Mouse (Mus musculus): ENCODE data around the gene Crtc3. TPM values are rescaled to one million over a fixed set of nuclear protein-coding genes. Genes with fewer than 3 reads are reported as not detected.

Gene Crtc3
- polyA plus RNA-seq, 1 experiment from 2014 or later: 14.2 TPM

DNA sequence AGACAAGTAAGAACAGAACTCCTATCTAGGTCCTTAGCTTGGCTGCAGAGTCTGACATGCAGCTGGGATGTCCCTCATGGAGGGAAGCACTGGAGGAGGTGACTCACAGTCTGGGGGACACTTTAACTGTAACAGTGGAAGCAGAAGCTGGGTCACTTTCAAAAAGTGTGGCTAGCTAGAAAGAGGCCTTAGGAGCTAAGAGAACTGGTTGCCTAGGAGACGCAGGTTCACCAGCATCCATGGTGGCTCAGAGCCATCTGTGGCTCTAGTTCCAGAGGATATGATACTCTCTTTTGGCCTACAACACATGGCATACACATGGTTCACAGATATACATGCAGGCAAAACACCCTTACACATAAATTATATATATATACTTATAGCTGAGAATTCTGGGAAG lies 86.1 kb downstream of the Crtc3 start:
- Histone ChIP-seq H3K4me1 (ENCODE audit: control insufficient read depth, insufficient read depth, low read length) (peaks cover 10% of the 10 kb centered on the region), H3K27me3 (ENCODE audit: control insufficient read depth, insufficient read depth, low read length) (no peaks in the 10 kb centered on the region; the same call in 1 of the 2 replicates), H3K27ac (ENCODE audit: low read depth, low read length) (no peak overlapping the region), H3K9ac (ENCODE audit: low read depth, low read length) (no peak overlapping the region), H3K9me3 (replicated peaks; ENCODE audit: control insufficient read depth, low read length) (0 out of 2 replicates have a peak, but pooled peaks cover 3% of the 10 kb centered on the region), H3K36me3 (ENCODE audit: control insufficient read depth, insufficient read depth, low read length) (peaks cover 12% of the 10 kb centered on the region), H3K4me3 (ENCODE audit: low read depth, low read length) (no peak overlapping the region), H3K4me2 (no peak overlapping the region)
- 88% methylated on average over 1 of the region's 1 CpGs for WGBS (ENCODE audit: insufficient replicate concordance)
- 0 out of 2 replicates have a peak, but pooled peaks have one; percentile 14 for ATAC-seq (replicated peaks; ENCODE audit: insufficient number of reproducible peaks, low FRiP score, low TSS enrichment)

DNA sequence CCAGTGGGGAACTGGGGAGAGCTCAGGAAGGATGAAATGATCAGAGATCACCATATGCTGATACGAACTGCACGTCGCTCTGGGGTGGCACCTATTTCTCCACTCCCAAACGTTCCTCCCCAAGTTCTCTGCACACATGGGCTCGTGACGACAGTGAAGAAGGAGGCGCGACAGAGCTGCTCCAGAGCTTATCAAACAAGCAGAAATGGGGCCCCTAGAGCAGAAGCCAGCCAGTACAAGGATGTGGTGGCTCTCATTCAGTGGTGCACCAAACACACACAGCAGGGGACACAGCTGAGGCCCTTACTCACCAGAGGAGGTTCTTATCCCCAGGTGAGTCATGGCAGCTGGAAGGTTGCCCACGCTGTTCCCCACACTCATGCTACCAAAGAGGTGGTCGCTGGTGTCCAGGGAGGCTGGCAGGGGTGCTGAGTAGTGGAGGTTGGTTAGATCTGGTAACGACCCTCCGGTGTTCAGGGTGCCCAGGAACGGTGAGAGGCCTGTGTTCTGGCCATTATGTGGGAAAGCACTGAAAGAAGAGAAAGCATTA lies 90.2 kb downstream of the Crtc3 start:
- Histone ChIP-seq H3K4me2 (no peak overlapping the region), H3K36me3 (ENCODE audit: control insufficient read depth, insufficient read depth, low read length) (peaks cover 18% of the 10 kb centered on the region), H3K4me3 (ENCODE audit: low read depth, low read length) (no peak overlapping the region), H3K9me3 (replicated peaks; ENCODE audit: control insufficient read depth, low read length) (no peaks in the 10 kb centered on the region), H3K4me1 (ENCODE audit: control insufficient read depth, insufficient read depth, low read length) (peaks cover 10% of the 10 kb centered on the region), H3K9ac (ENCODE audit: low read depth, low read length) (no peak overlapping the region), H3K27ac (ENCODE audit: low read depth, low read length) (no peak overlapping the region), H3K27me3 (ENCODE audit: control insufficient read depth, insufficient read depth, low read length) (no peaks in the 10 kb centered on the region; the same call in 1 of the 2 replicates)
- WGBS (ENCODE audit: insufficient replicate concordance): 72% methylated on average over 13 of the region's 13 CpGs
- no peak for ATAC-seq (replicated peaks; ENCODE audit: insufficient number of reproducible peaks, low FRiP score, low TSS enrichment)

DNA sequence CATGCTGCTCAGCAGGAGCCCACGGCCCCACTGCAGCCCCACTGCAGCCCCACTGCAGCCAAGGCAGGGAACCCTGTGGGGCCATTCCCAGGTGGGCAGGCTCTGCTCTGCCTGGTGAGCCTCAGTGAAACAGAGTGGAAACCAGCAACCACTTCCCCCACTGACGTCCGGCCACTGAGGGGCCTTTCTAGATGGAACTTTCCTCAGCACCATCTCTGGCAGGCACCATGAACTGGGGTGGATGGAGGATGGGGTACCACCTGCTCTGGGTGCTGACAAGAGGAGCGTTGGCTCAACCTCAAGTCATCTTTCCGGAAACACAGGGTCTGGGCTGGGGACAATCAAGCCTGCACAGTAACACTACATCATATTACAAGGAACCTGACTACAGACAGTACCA lies 90.8 kb downstream of the Crtc3 start:
- Histone ChIP-seq H3K27ac (ENCODE audit: low read depth, low read length) (no peak overlapping the region), H3K27me3 (ENCODE audit: control insufficient read depth, insufficient read depth, low read length) (no peaks in the 10 kb centered on the region), H3K4me2 (no peak overlapping the region), H3K9me3 (replicated peaks; ENCODE audit: control insufficient read depth, low read length) (no peaks in the 10 kb centered on the region), H3K4me3 (ENCODE audit: low read depth, low read length) (no peak overlapping the region), H3K36me3 (ENCODE audit: control insufficient read depth, insufficient read depth, low read length) (peaks cover 19% of the 10 kb centered on the region), H3K4me1 (ENCODE audit: control insufficient read depth, insufficient read depth, low read length) (peaks cover 7% of the 10 kb centered on the region), H3K9ac (ENCODE audit: low read depth, low read length) (no peak overlapping the region)
- no peak for ATAC-seq (replicated peaks; ENCODE audit: insufficient number of reproducible peaks, low FRiP score, low TSS enrichment)
- WGBS (ENCODE audit: insufficient replicate concordance): 81% methylated on average over 5 of the region's 5 CpGs

DNA sequence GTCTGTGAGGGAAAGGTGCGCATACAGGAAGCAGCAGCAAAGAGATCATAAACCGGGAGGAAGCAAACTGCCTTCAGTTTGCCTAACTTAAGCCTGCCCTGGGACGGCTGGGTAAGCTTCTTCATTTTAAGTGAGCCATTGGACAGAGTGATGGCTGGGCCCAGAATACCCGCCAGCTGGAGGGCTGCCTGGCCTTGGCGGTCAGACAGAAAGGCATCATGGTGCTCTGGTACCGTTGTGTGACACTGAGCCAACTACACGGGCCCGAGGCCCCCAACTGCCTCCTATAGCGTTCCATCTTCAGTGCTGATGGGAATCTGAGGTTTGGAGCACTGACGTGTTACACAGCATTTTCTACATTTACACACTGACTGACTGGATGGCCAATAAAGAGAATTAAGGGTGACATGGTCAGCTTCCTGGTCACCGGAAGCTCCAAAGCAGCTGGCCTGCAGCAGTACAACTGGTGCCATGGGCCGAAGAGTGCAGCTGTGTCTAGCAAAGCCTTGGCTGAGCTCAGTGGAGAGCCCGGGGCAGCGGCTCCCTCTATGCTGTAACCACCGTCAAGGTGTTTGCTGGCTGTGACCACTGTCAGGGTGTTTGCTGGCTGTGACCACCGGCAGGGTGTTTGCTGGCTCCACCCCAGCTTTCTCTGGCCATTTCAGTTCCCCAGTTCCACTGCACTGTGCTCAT lies 99.5 kb downstream of the Crtc3 start:
- WGBS (ENCODE audit: insufficient replicate concordance): 88% methylated on average over 16 of the region's 16 CpGs
- Histone ChIP-seq H3K4me1 (ENCODE audit: control insufficient read depth, insufficient read depth, low read length) (peaks cover 12% of the 10 kb centered on the region), H3K9me3 (replicated peaks; ENCODE audit: control insufficient read depth, low read length) (no peaks in the 10 kb centered on the region), H3K36me3 (ENCODE audit: control insufficient read depth, insufficient read depth, low read length) (peaks cover 24% of the 10 kb centered on the region), H3K9ac (ENCODE audit: low read depth, low read length) (no peak overlapping the region), H3K27ac (ENCODE audit: low read depth, low read length) (no peak overlapping the region), H3K4me3 (ENCODE audit: low read depth, low read length) (no peak overlapping the region), H3K27me3 (ENCODE audit: control insufficient read depth, insufficient read depth, low read length) (no peaks in the 10 kb centered on the region), H3K4me2 (no peak overlapping the region)
- no peak for ATAC-seq (replicated peaks; ENCODE audit: insufficient number of reproducible peaks, low FRiP score, low TSS enrichment)

DNA sequence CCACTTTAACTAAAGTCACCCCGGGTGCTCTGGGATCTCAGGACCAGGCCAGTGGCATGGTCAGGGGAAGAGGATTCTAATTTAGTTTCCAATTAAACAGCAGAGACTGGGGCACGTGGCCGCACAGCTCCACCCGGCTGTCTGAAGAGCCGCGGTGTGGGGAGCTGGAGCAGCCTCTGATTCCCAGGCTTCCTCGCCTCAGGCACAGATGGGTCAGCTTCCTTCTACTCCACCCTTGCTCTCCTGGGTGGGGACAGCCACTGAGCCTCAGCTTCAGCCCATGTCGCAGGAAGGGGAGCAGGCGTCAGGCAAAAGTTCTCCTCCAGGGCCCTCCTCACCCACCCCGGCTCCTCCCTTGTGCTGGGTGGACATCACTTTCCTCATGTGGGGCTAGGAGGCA lies 101.0 kb downstream of the Crtc3 start:
- ATAC-seq (replicated peaks; ENCODE audit: insufficient number of reproducible peaks, low FRiP score, low TSS enrichment): 0 out of 2 replicates have a peak, but pooled peaks have one; percentile 11
- Histone ChIP-seq H3K4me1 (ENCODE audit: control insufficient read depth, insufficient read depth, low read length) (peaks cover 14% of the 10 kb centered on the region), H3K27ac (ENCODE audit: low read depth, low read length) (peak overlapping the region; percentile 15; the same call in 1 of the 2 replicates), H3K27me3 (ENCODE audit: control insufficient read depth, insufficient read depth, low read length) (no peaks in the 10 kb centered on the region), H3K9ac (ENCODE audit: low read depth, low read length) (peak overlapping the region; percentile 46), H3K9me3 (replicated peaks; ENCODE audit: control insufficient read depth, low read length) (no peaks in the 10 kb centered on the region), H3K4me3 (ENCODE audit: low read depth, low read length) (peak overlapping the region; percentile 26), H3K4me2 (peak overlapping the region; percentile 60), H3K36me3 (ENCODE audit: control insufficient read depth, insufficient read depth, low read length) (peaks cover 21% of the 10 kb centered on the region)
- 24% methylated on average over 10 of the region's 10 CpGs for WGBS (ENCODE audit: insufficient replicate concordance)

DNA sequence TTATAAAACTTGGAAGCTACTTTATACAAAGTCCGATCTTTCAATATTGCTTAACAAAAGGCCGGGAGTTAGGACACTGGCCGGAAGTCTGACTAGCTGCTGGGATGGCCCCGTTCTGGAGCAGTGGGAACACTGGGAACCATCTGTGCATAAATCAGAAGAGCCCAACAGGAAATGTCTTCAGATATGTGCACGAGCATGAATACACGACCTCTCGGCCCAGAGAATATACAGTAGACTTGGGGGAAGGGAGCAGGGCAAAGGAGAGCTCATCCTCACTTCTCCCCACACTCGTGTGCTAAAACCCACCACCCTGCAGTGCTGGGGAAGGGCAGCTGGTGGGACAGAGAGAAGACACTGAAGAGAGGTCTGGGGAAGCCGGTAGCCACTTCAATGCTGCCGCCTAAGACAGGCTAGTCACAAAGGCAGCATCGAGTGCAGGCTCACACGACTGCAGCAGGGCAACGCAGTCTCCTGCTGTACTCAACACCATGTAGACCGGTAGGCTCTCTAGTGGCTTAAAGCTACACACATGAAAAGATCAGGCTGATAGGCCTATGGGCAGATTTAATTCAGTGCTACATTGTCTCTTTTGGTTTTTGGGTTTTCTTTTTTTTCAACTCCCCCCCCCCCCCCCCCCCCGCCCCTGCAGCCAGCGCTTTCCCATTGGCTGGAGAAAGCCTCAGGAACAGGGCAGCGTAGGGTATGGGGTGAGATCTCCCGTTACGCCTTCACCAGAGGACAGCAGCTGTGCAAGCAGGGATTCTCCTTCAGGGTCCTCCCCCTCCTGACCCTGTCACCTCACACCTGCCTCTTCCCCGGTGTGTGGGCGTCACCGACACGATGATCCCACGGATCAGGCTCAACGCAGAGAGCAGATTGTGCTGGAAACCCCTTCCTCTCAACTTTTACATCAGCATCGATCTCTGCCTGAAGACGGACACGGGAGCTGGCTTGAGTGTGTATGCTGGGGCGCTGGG lies 101.7 kb downstream of the Crtc3 start:
- 25% methylated on average over 28 of the region's 29 CpGs for WGBS (ENCODE audit: insufficient replicate concordance)
- peak overlapping the region; percentile 26 for H3K4me3 ChIP-seq (ENCODE audit: low read depth, low read length)
- peak overlapping the region; percentile 60 for H3K4me2 ChIP-seq
- H3K4me1 ChIP-seq (ENCODE audit: control insufficient read depth, insufficient read depth, low read length): peaks cover 14% of the 10 kb centered on the region
- H3K9ac ChIP-seq (ENCODE audit: low read depth, low read length): peak overlapping the region; percentile 46
- peak overlapping the region; percentile 15; the same call in 1 of the 2 replicates for H3K27ac ChIP-seq (ENCODE audit: low read depth, low read length)
- H3K9me3 ChIP-seq (replicated peaks; ENCODE audit: control insufficient read depth, low read length): no peaks in the 10 kb centered on the region
- peaks cover 17% of the 10 kb centered on the region for H3K36me3 ChIP-seq (ENCODE audit: control insufficient read depth, insufficient read depth, low read length)
- no peaks in the 10 kb centered on the region for H3K27me3 ChIP-seq (ENCODE audit: control insufficient read depth, insufficient read depth, low read length)
- ATAC-seq (replicated peaks; ENCODE audit: insufficient number of reproducible peaks, low FRiP score, low TSS enrichment): no peak

DNA sequence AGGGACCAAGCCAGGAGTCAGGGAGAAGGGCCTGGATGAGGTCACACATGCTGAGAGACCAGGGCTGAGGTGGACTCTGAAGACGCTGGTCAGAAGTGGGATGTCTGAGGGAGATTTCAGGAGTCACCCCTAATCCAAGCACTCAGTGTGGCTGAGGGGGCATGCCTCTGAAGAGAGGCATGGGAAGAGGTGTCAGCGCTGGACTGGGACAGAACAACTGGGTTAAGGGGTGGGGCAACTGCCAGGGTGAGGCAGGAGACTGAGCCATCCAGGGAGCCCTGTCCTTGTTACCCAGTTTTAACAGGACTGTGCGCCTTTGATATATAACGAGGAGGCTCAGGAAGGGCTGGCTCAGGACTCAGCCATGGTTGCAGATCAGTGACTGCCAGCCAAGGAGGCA lies 102.5 kb downstream of the Crtc3 start:
- WGBS (ENCODE audit: insufficient replicate concordance): 60% methylated on average over 4 of the region's 4 CpGs
- H3K4me2 ChIP-seq: no peak overlapping the region
- no peak for ATAC-seq (replicated peaks; ENCODE audit: insufficient number of reproducible peaks, low FRiP score, low TSS enrichment)
- H3K9ac ChIP-seq (ENCODE audit: low read depth, low read length): no peak overlapping the region
- no peaks in the 10 kb centered on the region for H3K27me3 ChIP-seq (ENCODE audit: control insufficient read depth, insufficient read depth, low read length)
- H3K36me3 ChIP-seq (ENCODE audit: control insufficient read depth, insufficient read depth, low read length): peaks cover 11% of the 10 kb centered on the region
- H3K4me3 ChIP-seq (ENCODE audit: low read depth, low read length): no peak overlapping the region
- H3K27ac ChIP-seq (ENCODE audit: low read depth, low read length): no peak overlapping the region
- no peaks in the 10 kb centered on the region for H3K9me3 ChIP-seq (replicated peaks; ENCODE audit: control insufficient read depth, low read length)
- H3K4me1 ChIP-seq (ENCODE audit: control insufficient read depth, insufficient read depth, low read length): peaks cover 14% of the 10 kb centered on the region

DNA sequence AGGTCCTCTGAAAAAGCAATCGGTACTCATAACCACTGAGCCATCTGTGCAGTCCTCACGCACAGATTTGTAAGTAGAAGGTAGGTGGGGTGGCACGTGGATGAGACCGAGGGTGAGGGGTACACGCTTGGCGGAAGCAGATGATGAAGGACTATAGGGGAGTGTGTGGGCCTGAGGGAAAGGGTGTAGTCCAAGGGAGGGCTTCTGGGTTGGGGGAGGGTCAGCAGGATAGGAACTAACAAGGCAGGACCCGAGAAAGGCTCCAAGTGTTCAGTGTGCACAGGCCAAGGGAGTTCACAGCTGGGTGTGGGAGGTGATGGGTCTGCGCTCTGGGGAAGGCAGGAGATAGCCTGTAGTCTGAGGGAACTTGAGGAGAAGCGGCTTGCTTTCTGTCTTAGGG lies 103.3 kb downstream of the Crtc3 start:
- ATAC-seq (replicated peaks; ENCODE audit: insufficient number of reproducible peaks, low FRiP score, low TSS enrichment): no peak
- Histone ChIP-seq H3K4me1 (ENCODE audit: control insufficient read depth, insufficient read depth, low read length) (peaks cover 14% of the 10 kb centered on the region), H3K9ac (ENCODE audit: low read depth, low read length) (no peak overlapping the region), H3K4me2 (no peak overlapping the region), H3K4me3 (ENCODE audit: low read depth, low read length) (no peak overlapping the region), H3K27ac (ENCODE audit: low read depth, low read length) (no peak overlapping the region), H3K9me3 (replicated peaks; ENCODE audit: control insufficient read depth, low read length) (no peaks in the 10 kb centered on the region), H3K36me3 (ENCODE audit: control insufficient read depth, insufficient read depth, low read length) (peaks cover 11% of the 10 kb centered on the region), H3K27me3 (ENCODE audit: control insufficient read depth, insufficient read depth, low read length) (no peaks in the 10 kb centered on the region)
- 81% methylated on average over 9 of the region's 9 CpGs for WGBS (ENCODE audit: insufficient replicate concordance)
